Mouse (Mus musculus): Measurements from ENCODE around the gene Spag17. TPM values are rescaled to one million over a fixed set of nuclear protein-coding genes. Genes with fewer than 3 reads are reported as not detected.

Gene Spag17
- polyA plus RNA-seq, 1 experiment: not detected

DNA sequence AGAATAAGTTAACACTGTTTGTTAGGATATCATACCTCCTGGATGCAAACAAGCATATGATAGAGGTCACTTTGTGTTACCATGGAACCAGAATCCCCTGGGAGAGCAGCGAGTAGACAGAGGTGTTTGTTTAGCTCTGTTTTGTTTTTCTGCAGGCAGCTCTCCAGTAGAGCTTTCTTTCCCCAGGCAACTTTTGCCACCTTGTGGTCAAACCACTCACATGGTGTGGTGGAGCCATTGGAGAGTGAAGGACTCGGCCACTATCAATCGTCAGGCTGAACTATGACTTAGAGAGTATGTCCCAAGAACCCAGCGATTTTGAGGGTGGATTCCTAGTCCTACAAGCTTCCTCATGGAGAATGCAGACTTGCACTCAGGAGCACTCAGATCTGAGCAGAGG lies 146.1 kb downstream of the Spag17 start:
- Histone ChIP-seq H3K4me1 (ENCODE audit: control insufficient read depth, insufficient read depth, low read length) (no peaks in the 10 kb centered on the region), H3K27ac (ENCODE audit: insufficient read depth, low read depth, low read length) (no peak overlapping the region), H3K4me3 (ENCODE audit: insufficient read depth, low read depth, low read length) (no peak overlapping the region)
- no peak for TF ChIP-seq POLR2A (IDR thresholded peaks at IDR 0.05; ENCODE audit: insufficient read depth, low read depth, low read length)
- WGBS: 43% methylated on average over 4 of the region's 4 CpGs

DNA sequence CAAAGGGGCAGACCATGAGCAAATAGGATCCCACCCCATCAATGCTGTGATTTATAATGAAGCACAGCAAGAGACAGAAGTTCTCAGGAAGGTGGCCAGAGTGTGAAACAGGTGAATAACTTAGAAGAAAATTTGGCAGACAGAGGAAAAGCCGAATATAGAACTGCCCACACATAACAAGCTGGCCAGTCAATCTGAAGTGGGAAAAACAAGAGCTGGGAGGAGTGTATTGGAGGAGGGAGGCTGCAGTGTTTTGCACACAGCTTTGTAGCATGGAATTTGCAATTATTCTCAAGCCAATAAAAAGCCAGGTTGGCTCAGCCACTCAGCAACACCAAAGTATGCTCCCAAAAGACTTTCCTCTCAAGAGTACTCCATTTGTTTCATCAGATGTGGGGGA lies 147.8 kb downstream of the Spag17 start:
- WGBS: 55% methylated on average over 1 of the region's 1 CpGs
- no peaks in the 10 kb centered on the region for H3K4me1 ChIP-seq (ENCODE audit: control insufficient read depth, insufficient read depth, low read length)
- no peak for TF ChIP-seq POLR2A (IDR thresholded peaks at IDR 0.05; ENCODE audit: insufficient read depth, low read depth, low read length)
- no peak for TF ChIP-seq CTCF (IDR thresholded peaks at IDR 0.05; ENCODE audit: insufficient read depth, low read depth, low read length)

DNA sequence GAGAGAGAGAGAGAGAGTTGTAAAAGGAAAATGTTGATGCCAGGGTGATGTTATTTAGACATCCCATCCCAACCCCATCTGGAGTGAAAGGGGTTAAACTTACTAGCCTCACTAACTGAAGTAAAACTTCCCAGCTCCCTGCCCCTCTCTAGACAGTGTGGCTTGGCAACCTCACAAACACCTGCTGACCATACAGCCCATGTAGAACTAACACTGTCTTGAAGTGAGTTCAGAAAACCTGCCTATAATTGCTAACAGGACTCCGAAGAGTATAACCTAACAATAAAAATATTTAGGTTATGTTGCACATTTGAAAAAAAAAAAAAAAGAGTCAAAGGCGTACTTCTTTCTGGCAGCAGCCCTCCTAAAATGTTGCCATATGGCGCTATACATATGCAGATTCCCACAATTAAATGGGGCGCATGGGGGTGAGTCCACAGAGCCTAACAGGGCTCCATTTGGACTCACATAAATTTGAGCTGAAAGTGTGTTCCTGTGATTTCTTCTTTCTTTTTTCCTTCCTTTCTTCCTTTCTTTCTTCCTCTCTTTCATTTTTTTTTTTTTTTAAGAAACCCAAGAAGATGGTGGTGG lies 149.3 kb downstream of the Spag17 start:
- TF ChIP-seq POLR2A (IDR thresholded peaks at IDR 0.05; ENCODE audit: insufficient read depth, low read depth, low read length): no peak
- TF ChIP-seq CTCF (IDR thresholded peaks at IDR 0.05; ENCODE audit: insufficient read depth, low read depth, low read length): no peak
- no peaks in the 10 kb centered on the region for H3K4me1 ChIP-seq (ENCODE audit: control insufficient read depth, insufficient read depth, low read length)
- WGBS: 56% methylated on average over 4 of the region's 4 CpGs
- no peak overlapping the region for H3K4me3 ChIP-seq (ENCODE audit: insufficient read depth, low read depth, low read length)
- H3K27ac ChIP-seq (ENCODE audit: insufficient read depth, low read depth, low read length): no peak overlapping the region

More for the DNA sequence above, 147.8 kb downstream of the Spag17 start:
- H3K27ac ChIP-seq (ENCODE audit: insufficient read depth, low read depth, low read length): no peak overlapping the region
- H3K4me3 ChIP-seq (ENCODE audit: insufficient read depth, low read depth, low read length): no peak overlapping the region

DNA sequence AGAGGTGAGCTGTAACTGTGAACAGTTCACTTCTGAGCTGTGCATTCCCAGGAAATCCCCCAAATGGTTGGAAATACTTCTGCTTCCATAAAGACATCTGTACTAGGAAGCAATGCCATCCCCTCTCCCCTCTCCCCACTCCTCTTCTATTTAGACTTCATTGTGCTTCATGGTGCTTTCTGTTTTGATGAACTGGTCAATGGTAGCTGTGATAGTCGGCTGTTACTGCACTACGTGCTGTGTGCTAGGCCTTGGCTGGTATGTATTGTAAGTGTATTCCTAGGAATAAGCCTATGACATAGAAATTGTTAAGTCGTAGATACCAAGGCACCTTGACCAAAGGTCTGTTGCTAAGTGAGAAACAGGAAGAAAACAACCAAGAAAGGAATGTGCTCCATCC lies 149.9 kb downstream of the Spag17 start:
- Histone ChIP-seq H3K27ac (ENCODE audit: insufficient read depth, low read depth, low read length) (no peak overlapping the region), H3K4me3 (ENCODE audit: insufficient read depth, low read depth, low read length) (no peak overlapping the region), H3K4me1 (ENCODE audit: control insufficient read depth, insufficient read depth, low read length) (no peaks in the 10 kb centered on the region)
- no peak for TF ChIP-seq CTCF (IDR thresholded peaks at IDR 0.05; ENCODE audit: insufficient read depth, low read depth, low read length)
- no peak for TF ChIP-seq POLR2A (IDR thresholded peaks at IDR 0.05; ENCODE audit: insufficient read depth, low read depth, low read length)
- 81% methylated on average over 3 of the region's 3 CpGs for WGBS

DNA sequence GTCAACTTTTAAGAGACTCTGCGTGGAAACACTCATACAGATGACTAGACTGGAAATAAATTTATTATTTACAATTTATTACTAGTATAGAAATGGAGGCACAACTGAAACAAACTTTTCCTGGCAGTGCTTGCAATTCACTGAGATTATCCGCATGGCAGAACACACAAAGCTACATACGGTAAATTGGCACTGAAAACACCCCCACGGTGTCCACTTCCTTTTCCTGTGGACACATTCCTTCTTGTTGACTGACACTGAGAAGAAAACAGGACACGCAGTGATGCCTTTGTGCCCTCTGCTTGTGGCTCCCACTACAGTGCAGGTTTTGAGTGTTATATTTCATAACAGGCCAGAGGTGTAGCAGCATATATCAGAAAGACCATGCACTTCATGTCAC lies 151.6 kb downstream of the Spag17 start:
- TF ChIP-seq CTCF (IDR thresholded peaks at IDR 0.05; ENCODE audit: insufficient read depth, low read depth, low read length) (no peak), POLR2A (IDR thresholded peaks at IDR 0.05; ENCODE audit: insufficient read depth, low read depth, low read length) (no peak)
- 59% methylated on average over 5 of the region's 5 CpGs for WGBS
- Histone ChIP-seq H3K27ac (ENCODE audit: insufficient read depth, low read depth, low read length) (no peak overlapping the region), H3K4me3 (ENCODE audit: insufficient read depth, low read depth, low read length) (no peak overlapping the region), H3K4me1 (ENCODE audit: control insufficient read depth, insufficient read depth, low read length) (no peaks in the 10 kb centered on the region)

DNA sequence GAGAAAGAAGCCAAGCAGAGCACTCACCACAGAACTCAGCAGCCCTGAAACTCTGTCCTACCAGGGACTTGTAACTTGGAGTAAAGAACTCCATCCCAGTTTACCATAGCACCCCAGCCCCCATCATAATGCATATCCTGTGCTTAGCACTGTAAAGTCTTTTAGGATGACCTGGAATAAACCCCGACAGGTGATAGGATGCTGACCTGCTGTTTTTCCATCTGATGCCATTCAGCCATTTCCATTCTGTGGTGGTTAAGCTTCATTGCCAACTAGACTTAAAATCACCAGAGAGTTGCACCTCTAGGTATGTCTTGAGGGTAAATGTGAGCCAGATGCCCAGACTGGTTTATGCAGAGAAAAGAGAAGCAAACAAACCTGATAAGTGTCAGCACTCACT lies 189.2 kb downstream of the Spag17 start:
- no peaks in the 10 kb centered on the region for H3K4me1 ChIP-seq (ENCODE audit: control insufficient read depth, insufficient read depth, low read length)
- 93% methylated on average over 1 of the region's 1 CpGs for WGBS
- no peak overlapping the region for H3K4me3 ChIP-seq (ENCODE audit: insufficient read depth, low read depth, low read length)
- H3K27ac ChIP-seq (ENCODE audit: insufficient read depth, low read depth, low read length): no peak overlapping the region
- no peak for TF ChIP-seq POLR2A (IDR thresholded peaks at IDR 0.05; ENCODE audit: insufficient read depth, low read depth, low read length)
- no peak for TF ChIP-seq CTCF (IDR thresholded peaks at IDR 0.05; ENCODE audit: insufficient read depth, low read depth, low read length)

DNA sequence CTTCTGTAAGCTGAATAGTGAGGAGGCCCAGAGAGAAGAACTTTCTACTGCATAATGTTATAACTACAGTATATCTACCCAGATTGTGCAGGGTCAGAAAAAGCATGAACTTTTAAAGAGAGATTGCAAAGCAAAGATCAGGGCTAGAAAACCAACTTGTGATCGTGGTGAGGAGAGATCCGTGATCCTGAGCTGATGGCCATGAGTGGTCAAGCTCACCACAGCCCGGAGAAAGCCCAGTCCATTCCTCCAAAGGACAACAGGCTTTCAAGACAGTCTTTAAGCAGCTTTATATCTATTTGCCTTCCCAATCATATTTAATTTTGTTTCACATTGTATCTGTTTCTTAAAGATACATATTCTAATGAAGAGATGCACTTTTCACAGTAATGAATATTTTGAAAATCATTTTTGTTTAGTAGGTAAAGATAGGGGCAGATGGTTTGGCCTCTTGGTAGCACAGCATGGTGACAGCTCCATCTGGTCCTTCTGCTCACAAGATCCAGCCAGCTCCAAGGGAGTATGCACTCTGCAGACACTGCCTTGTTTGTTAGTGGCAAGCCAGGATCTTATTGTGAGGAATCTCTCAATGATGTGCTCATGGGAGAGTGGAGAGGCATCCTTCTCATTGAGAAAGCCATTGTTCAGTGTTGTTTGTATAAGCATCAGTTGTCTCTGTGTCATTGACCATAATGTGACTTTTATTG lies 217.3 kb downstream of the Spag17 start:
- no peak for TF ChIP-seq POLR2A (IDR thresholded peaks at IDR 0.05; ENCODE audit: insufficient read depth, low read depth, low read length)
- TF ChIP-seq CTCF (IDR thresholded peaks at IDR 0.05; ENCODE audit: insufficient read depth, low read depth, low read length): no peak
- H3K27ac ChIP-seq (ENCODE audit: insufficient read depth, low read depth, low read length): no peak overlapping the region
- H3K4me3 ChIP-seq (ENCODE audit: insufficient read depth, low read depth, low read length): no peak overlapping the region
- WGBS: 92% methylated on average over 3 of the region's 3 CpGs
- no peaks in the 10 kb centered on the region for H3K4me1 ChIP-seq (ENCODE audit: control insufficient read depth, insufficient read depth, low read length)

DNA sequence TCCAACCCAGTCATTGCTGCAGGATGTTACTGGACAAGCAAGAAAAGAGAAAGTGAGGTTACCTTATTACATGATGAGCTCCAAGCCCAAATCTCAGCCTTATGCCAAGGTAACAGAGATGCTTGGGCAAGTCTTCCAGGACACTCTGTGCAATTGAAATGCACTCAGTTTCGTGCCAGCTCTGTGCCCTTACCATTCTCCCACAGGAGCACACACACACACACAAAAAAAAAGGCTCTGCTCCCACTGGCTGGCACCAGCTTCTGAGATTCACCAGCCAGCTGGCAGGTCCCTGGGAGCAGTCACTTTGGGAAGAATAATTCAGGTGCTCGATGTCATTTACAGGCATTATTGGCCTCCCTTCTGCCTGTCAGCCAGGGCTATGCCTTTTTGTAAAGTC lies 221.5 kb downstream of the Spag17 start:
- Histone ChIP-seq H3K27ac (ENCODE audit: insufficient read depth, low read depth, low read length) (no peak overlapping the region), H3K4me1 (ENCODE audit: control insufficient read depth, insufficient read depth, low read length) (no peaks in the 10 kb centered on the region), H3K4me3 (ENCODE audit: insufficient read depth, low read depth, low read length) (no peak overlapping the region)
- no peak for TF ChIP-seq POLR2A (IDR thresholded peaks at IDR 0.05; ENCODE audit: insufficient read depth, low read depth, low read length)
- TF ChIP-seq CTCF (IDR thresholded peaks at IDR 0.05; ENCODE audit: insufficient read depth, low read depth, low read length): no peak
- WGBS: 63% methylated on average over 2 of the region's 2 CpGs

DNA sequence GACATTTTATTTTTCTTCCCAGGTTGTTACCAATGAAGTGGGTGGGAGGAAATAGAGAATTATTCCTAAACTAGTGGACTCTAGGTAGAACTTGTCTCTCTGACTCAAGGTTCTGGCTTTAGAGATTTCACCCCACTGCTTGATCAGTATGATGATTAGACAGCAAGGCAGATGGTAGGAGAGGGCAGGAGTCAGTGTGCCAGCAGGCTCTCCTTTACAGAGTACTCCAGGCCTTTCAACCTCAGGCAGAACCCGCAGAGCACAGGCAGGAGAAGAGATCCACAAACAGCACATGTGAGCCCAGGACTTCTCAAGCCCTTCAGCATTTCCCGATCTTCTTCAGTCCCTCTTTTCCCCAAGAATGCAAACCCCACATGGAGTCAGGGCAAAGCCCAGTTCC lies 233.5 kb downstream of the Spag17 start:
- WGBS: 61% methylated on average over 2 of the region's 2 CpGs
- TF ChIP-seq CTCF (IDR thresholded peaks at IDR 0.05; ENCODE audit: insufficient read depth, low read depth, low read length) (no peak), POLR2A (IDR thresholded peaks at IDR 0.05; ENCODE audit: insufficient read depth, low read depth, low read length) (no peak)
- Histone ChIP-seq H3K4me3 (ENCODE audit: insufficient read depth, low read depth, low read length) (no peak overlapping the region), H3K27ac (ENCODE audit: insufficient read depth, low read depth, low read length) (no peak overlapping the region), H3K4me1 (ENCODE audit: control insufficient read depth, insufficient read depth, low read length) (no peaks in the 10 kb centered on the region)

Measured in olfactory bulb, adult 2 months (tissue).